Mouse (Mus musculus): ENCODE measurements around the gene D630003M21Rik. TPM values are rescaled to one million over a fixed set of nuclear protein-coding genes. Genes with fewer than 3 reads are reported as not detected.

The D630003M21Rik gene
- polyA plus RNA-seq, 1 experiment from 2014 or later = 1.6 TPM

DNA sequence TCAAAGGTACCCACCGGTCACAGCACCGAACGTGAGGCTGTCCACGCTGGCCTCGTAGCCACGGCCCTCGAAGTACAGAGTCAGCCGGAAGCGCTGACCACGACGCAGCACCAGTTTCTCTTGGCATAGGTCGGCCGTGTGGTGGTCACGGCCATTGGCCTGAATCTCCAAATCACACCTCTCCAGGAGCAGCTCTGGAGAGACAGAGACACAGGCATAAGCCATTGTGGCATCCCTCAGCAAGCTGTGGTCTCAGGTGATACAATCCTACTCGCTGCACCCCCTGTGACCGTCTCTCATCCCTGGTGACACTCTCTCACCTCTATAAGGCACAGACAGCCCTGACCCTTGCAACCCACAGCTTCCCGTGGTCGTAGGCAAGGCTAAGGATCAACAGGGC lies 86.0 kb downstream of the D630003M21Rik start:
- WGBS = 79% methylated on average over 18 of the region's 18 CpGs
- Histone ChIP-seq H3K36me3 (replicated peaks) (no peaks in the 10 kb centered on the region), H3K4me2 (no peak overlapping the region), H3K4me3 (no peak overlapping the region), H3K27ac (no peak overlapping the region), H3K9ac (no peak overlapping the region), H3K4me1 (peaks cover 9% of the 10 kb centered on the region; the same call in 1 of the 2 replicates), H3K27me3 (replicated peaks) (peaks cover 5% of the 10 kb centered on the region; the same call in 1 of the 2 replicates), H3K9me3 (no peaks in the 10 kb centered on the region)
- no peak for ATAC-seq (replicated peaks)

DNA sequence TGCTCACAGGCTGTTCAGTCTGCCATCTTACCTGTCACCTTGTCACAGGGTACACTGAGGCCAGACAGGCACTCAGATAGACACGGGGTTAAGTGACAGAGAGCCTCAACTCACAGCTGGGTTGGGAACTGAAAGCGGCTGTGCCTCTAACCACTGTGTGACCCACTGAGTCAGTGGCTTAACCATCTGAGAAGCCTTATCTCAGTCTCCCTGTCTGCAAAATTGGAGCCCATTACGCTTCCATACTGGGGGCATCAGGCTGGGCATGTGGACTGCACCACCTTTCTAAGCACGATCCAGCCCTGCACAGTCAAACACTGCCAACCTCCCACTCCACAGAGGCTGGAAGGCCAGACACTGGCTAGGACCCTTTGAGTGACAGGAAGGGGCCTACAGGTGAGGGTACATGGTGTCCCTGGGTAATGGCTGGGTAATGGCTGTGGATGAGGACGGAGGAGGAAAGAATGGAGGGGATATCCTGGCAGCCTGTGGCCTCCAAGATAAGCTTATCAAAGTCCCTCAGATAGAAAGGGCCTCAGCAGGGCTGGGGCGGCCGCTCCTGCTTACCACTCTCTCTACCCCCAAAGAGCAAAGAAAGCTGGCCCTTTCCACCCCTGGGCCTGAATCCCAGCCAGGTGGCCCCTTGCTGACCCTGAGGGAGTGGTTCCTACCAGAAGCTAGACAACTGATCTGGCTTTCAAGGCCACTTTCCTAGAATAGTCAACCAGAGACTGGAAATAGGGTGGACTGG lies 87.2 kb downstream of the D630003M21Rik start:
- ATAC-seq (replicated peaks) = no peak
- no peaks in the 10 kb centered on the region for H3K9me3 ChIP-seq
- no peak overlapping the region for H3K27ac ChIP-seq
- H3K4me3 ChIP-seq = no peak overlapping the region
- WGBS = 85% methylated on average over 7 of the region's 7 CpGs
- H3K9ac ChIP-seq = no peak overlapping the region
- peaks cover 5% of the 10 kb centered on the region; the same call in 1 of the 2 replicates for H3K27me3 ChIP-seq (replicated peaks)
- no peaks in the 10 kb centered on the region for H3K36me3 ChIP-seq (replicated peaks)
- H3K4me2 ChIP-seq = no peak overlapping the region
- H3K4me1 ChIP-seq = peaks cover 9% of the 10 kb centered on the region; the same call in 1 of the 2 replicates

DNA sequence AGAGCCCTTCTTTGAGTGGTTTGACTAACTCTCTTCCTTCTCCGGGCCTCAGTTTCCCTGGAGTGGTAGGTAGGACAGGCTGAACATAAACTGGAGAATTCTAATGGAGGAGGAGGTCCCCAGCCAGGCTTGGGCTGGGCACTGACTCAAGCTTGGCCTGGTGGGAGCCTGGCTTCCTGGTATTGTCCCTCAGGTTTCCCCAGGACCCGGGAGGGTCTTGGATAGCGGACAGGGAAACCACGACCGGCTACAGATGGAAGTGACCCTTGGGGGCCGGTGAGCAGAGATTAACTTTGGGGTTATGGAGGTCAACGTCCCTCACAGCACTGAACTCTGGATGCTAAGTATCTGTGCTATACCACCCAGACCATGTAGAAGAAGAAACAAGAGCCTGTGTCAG lies 87.8 kb downstream of the D630003M21Rik start:
- no peak overlapping the region for H3K4me2 ChIP-seq
- H3K4me3 ChIP-seq = no peak overlapping the region
- H3K27ac ChIP-seq = no peak overlapping the region
- H3K27me3 ChIP-seq (replicated peaks) = peaks cover 5% of the 10 kb centered on the region; the same call in 1 of the 2 replicates
- 75% methylated on average over 7 of the region's 7 CpGs for WGBS
- H3K36me3 ChIP-seq (replicated peaks) = no peaks in the 10 kb centered on the region
- H3K4me1 ChIP-seq = peaks cover 8% of the 10 kb centered on the region; the same call in 1 of the 2 replicates
- no peaks in the 10 kb centered on the region for H3K9me3 ChIP-seq
- H3K9ac ChIP-seq = no peak overlapping the region
- no peak for ATAC-seq (replicated peaks)

DNA sequence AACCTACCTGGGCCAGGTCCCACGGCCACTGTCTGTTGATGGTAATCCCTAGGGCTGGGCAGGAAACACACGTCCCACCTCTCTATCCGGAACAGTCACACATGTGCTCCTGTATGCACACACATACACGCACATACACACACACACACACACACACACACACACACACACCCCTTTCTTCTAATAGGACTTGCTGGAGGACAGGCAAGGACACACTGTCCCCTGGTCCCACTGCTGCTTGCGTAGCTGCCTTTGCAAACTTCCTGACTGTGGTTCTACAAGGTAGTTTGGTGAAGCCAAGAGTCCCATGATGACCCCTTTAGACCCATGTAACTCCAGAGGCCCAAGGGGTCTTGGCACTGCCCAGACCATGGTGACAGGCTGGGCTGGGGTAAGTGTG lies 88.4 kb downstream of the D630003M21Rik start:
- Histone ChIP-seq H3K4me1 (peaks cover 6% of the 10 kb centered on the region; the same call in 1 of the 2 replicates), H3K9me3 (no peaks in the 10 kb centered on the region), H3K4me2 (no peak overlapping the region), H3K36me3 (replicated peaks) (no peaks in the 10 kb centered on the region), H3K27ac (no peak overlapping the region), H3K4me3 (no peak overlapping the region), H3K9ac (no peak overlapping the region), H3K27me3 (replicated peaks) (no peaks in the 10 kb centered on the region)
- WGBS = 91% methylated on average over 5 of the region's 5 CpGs
- ATAC-seq (replicated peaks) = no peak

DNA sequence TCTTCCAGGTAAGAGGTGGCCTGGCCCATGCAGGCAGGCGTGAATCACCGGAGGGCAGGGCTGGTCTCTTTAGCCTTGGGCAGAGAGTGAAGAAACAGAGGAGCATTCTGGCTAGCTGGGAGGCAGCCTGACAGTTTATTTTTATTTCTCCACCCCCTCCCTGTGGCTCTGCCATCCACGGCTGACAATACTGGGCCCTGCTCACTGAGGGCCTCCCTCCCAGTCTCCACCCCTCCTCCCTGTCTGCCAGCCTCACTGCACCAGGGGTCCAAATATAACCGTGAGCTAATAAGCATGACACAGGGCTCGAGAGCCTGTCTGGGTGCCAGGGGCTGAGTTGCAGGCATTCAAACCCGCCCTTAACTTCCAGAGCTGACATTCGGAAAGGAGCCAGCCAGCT lies 89.4 kb downstream of the D630003M21Rik start:
- no peak overlapping the region for H3K4me3 ChIP-seq
- 0 out of 2 replicates have a peak, but pooled peaks have one; percentile 67 for ATAC-seq (replicated peaks)
- no peak overlapping the region for H3K9ac ChIP-seq
- peaks cover 6% of the 10 kb centered on the region; the same call in 1 of the 2 replicates for H3K4me1 ChIP-seq
- 0 out of 2 replicates have a peak overlapping the region, but pooled peaks have one; percentile 11 for H3K27ac ChIP-seq
- WGBS = 41% methylated on average over 7 of the region's 7 CpGs
- no peaks in the 10 kb centered on the region for H3K27me3 ChIP-seq (replicated peaks)
- H3K36me3 ChIP-seq (replicated peaks) = no peaks in the 10 kb centered on the region
- H3K4me2 ChIP-seq = no peak overlapping the region
- H3K9me3 ChIP-seq = no peaks in the 10 kb centered on the region

DNA sequence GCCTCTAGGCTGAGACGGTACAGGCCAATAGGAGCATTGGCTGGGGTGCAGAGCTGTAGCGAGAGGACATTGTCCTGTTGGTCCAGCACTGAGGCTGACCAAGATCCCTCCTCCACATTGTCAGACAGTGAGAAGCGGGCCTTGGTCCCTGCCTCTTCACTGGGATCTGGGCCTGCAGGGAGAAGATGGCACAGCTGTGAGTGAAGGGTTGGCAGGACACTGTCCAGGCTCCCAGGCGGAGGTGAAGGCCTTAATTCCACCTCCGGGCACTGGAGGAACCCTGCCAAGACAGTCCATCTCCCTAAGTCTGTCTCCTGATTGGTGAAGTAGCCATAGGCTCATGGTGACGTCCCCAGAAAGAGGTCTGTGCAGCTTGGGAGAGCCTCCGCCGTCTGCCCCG lies 90.2 kb downstream of the D630003M21Rik start:
- H3K4me1 ChIP-seq = peaks cover 6% of the 10 kb centered on the region; the same call in 1 of the 2 replicates
- no peaks in the 10 kb centered on the region for H3K9me3 ChIP-seq
- H3K9ac ChIP-seq = no peak overlapping the region
- WGBS = 91% methylated on average over 9 of the region's 9 CpGs
- no peak overlapping the region for H3K27ac ChIP-seq
- no peak overlapping the region for H3K4me3 ChIP-seq
- no peaks in the 10 kb centered on the region for H3K36me3 ChIP-seq (replicated peaks)
- ATAC-seq (replicated peaks) = no peak
- H3K4me2 ChIP-seq = no peak overlapping the region
- H3K27me3 ChIP-seq (replicated peaks) = no peaks in the 10 kb centered on the region

DNA sequence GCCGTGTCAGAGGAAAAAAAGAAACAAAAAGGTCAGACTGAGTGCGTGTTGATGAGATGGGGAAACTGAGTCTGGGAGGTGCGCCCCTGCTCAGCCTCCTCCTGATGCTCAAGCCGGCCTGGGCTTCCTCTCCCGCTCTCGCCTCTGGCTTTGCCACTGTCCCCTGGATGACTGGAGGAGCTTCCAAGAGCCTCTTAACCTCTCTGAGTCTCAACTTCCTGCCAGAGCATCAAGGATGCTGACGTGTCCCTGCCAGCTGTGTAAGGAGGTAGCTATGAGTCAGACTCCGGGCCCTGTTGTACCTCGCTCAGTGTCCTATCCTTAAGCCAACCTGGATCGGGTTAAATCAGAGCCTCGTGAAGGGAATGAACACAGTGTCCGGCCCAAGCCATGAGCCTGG lies 91.3 kb downstream of the D630003M21Rik start:
- WGBS = 91% methylated on average over 12 of the region's 12 CpGs

DNA sequence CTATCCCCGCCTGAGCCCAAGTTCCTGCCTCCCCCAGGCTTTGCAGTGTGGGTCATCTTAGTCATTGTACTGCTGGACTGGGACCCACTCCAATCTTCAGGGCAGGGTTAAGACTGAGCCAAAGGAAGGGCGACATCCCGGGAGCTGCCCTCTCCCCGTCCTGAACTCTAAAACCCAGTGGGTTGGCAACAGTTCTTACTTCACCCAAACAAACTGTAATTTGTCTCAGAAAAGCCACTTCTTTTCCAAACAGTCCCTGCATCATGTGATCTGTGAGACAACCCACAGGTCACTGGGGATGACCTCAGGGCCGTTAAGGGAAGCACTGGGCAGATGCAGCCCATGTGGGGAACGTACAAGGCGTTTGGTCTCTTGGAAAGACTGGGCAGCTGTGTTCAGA lies 92.8 kb downstream of the D630003M21Rik start:
- no peaks in the 10 kb centered on the region for H3K36me3 ChIP-seq (replicated peaks)
- no peaks in the 10 kb centered on the region for H3K9me3 ChIP-seq
- no peaks in the 10 kb centered on the region for H3K27me3 ChIP-seq (replicated peaks)
- WGBS = 60% methylated on average over 7 of the region's 7 CpGs
- H3K4me1 ChIP-seq = peaks cover 3% of the 10 kb centered on the region; the same call in 1 of the 2 replicates
- H3K27ac ChIP-seq = no peak overlapping the region
- H3K4me2 ChIP-seq = no peak overlapping the region
- no peak overlapping the region for H3K4me3 ChIP-seq
- H3K9ac ChIP-seq = no peak overlapping the region
- no peak for ATAC-seq (replicated peaks)

More for the DNA sequence above, 91.3 kb downstream of the D630003M21Rik start:
- Histone ChIP-seq H3K9me3 (no peaks in the 10 kb centered on the region), H3K4me1 (peaks cover 3% of the 10 kb centered on the region; the same call in 1 of the 2 replicates), H3K4me2 (no peak overlapping the region), H3K27ac (no peak overlapping the region), H3K9ac (no peak overlapping the region), H3K27me3 (replicated peaks) (no peaks in the 10 kb centered on the region), H3K4me3 (no peak overlapping the region), H3K36me3 (replicated peaks) (no peaks in the 10 kb centered on the region)
- ATAC-seq (replicated peaks) = no peak

DNA sequence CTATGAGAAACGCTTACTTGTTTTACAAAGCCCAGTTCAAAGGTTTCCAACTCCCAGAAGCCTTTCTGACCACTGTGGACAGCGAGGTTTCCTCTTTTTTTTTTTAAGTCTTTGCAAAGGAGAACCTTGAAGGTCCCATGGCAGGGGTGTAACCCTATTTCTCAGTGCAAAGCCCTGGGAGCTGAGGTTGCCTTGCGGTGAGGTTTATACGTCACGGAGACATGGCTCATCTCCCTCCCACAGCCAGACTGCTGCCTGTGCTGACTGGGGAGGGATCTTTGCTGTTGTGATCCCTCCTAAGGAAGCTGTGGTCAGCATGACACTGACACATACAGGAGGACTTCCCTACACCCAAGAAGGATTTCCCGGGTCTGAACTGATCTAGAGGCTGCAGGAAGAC lies 96.0 kb downstream of the D630003M21Rik start:
- Histone ChIP-seq H3K9me3 (no peaks in the 10 kb centered on the region), H3K4me3 (no peak overlapping the region), H3K4me1 (no peaks in the 10 kb centered on the region), H3K4me2 (no peak overlapping the region), H3K36me3 (replicated peaks) (no peaks in the 10 kb centered on the region), H3K9ac (no peak overlapping the region), H3K27me3 (replicated peaks) (no peaks in the 10 kb centered on the region), H3K27ac (no peak overlapping the region)
- WGBS = 83% methylated on average over 6 of the region's 6 CpGs
- no peak for ATAC-seq (replicated peaks)

Small RNA genes lying within 50 kb of the gene (microRNA-seq; reads per million reads assigned to microRNA genes)
- not detected for gene Mir7685

Other genes with a start within 250 kb of the D630003M21Rik start
- gene Tti1, start 200.8 kb downstream of the D630003M21Rik start, polyA plus RNA-seq (2015; fragmentation: Nextera tagmentation; extraction: Ambion mirVana) = 17.4 and 19.5 TPM in 2 replicates
- gene Rprd1b, start 200.7 kb downstream of the D630003M21Rik start, polyA plus RNA-seq (2015; fragmentation: Nextera tagmentation; extraction: Ambion mirVana) = 34.7 and 36.6 TPM in 2 replicates
- 10.1 and 12.4 TPM in 2 replicates for gene Tgm2, start 82.8 kb downstream of the D630003M21Rik start, polyA plus RNA-seq (2015; fragmentation: Nextera tagmentation; extraction: Ambion mirVana)
- gene Bpi, start 28.9 kb upstream of the D630003M21Rik start, polyA plus RNA-seq (2015; fragmentation: Nextera tagmentation; extraction: Ambion mirVana) = not detected in 2 replicates
- gene Lbp, start 77.3 kb upstream of the D630003M21Rik start, polyA plus RNA-seq (2015; fragmentation: Nextera tagmentation; extraction: Ambion mirVana) = 4.8 and 4.9 TPM in 2 replicates
- gene Snhg11, start 146.4 kb upstream of the D630003M21Rik start, polyA plus RNA-seq (2015; fragmentation: Nextera tagmentation; extraction: Ambion mirVana) = 560 and 673 TPM in 2 replicates
- gene Ralgapb, start 180.6 kb upstream of the D630003M21Rik start, polyA plus RNA-seq (2015; fragmentation: Nextera tagmentation; extraction: Ambion mirVana) = 27.4 and 28.0 TPM in 2 replicates

Measured in midbrain, embryonic 15.5 days (tissue).